Mouse (Mus musculus): ENCODE results near the gene Slc30a3. TPM values are rescaled to one million over a fixed set of nuclear protein-coding genes. Genes with fewer than 3 reads are reported as not detected.

Gene Slc30a3
- polyA plus RNA-seq, 2 experiments: 0.26 to 0.41 TPM

GRCm38 (mm10) chr5:31123481-31123880 lies 15.4 kb upstream of the Slc30a3 start:
- Histone ChIP-seq H3K9me3 (ENCODE audit: control insufficient read depth, low read length) (no peaks in the 10 kb centered on the region), H3K27ac (no peak overlapping the region), H3K4me1 (replicated peaks; ENCODE audit: control insufficient read depth in 2 of 2, insufficient read depth in 2 of 2, low read length in 1 of 2) (no peaks in the 10 kb centered on the region), H3K9ac (replicated peaks) (no peak overlapping the region), H3K36me3 (replicated peaks; ENCODE audit: control insufficient read depth, insufficient read depth, low read depth) (no peaks in the 10 kb centered on the region), H3K27me3 (ENCODE audit: control insufficient read depth, insufficient read depth, low read length) (no peaks in the 10 kb centered on the region), H3K4me2 (ENCODE audit: low read depth) (no peak overlapping the region), H3K4me3 (ENCODE audit: insufficient read depth in 1 of 2, low read depth in 2 of 2, low read length in 2 of 2) (no peak overlapping the region)
- ATAC-seq (ENCODE audit: insufficient read depth): no peak
- 43% methylated on average over 2 of the region's 2 CpGs for WGBS (ENCODE audit: insufficient replicate concordance)
- TF ChIP-seq CTCF (IDR thresholded peaks at IDR 0.05; ENCODE audit: low read depth): no peak
- no peak for TF ChIP-seq EP300 (IDR thresholded peaks at IDR 0.05; ENCODE audit: low read depth)
- no peak for DNase-seq (ENCODE audit: low read depth in 3 of 3, low spot score in 3 of 3)

- DNase-seq (ENCODE audit: low read depth in 3 of 3, low spot score in 3 of 3) (no peak), ATAC-seq (ENCODE audit: insufficient read depth) (no peak)
- Histone ChIP-seq H3K4me3 (ENCODE audit: insufficient read depth in 1 of 2, low read depth in 2 of 2, low read length in 2 of 2) (no peak overlapping the region), H3K9ac (replicated peaks) (no peak overlapping the region), H3K36me3 (replicated peaks; ENCODE audit: control insufficient read depth, insufficient read depth, low read depth) (no peaks in the 10 kb centered on the region), H3K27me3 (ENCODE audit: control insufficient read depth, insufficient read depth, low read length) (no peaks in the 10 kb centered on the region), H3K4me1 (replicated peaks; ENCODE audit: control insufficient read depth in 2 of 2, insufficient read depth in 2 of 2, low read length in 1 of 2) (no peaks in the 10 kb centered on the region), H3K4me2 (ENCODE audit: low read depth) (no peak overlapping the region), H3K9me3 (ENCODE audit: control insufficient read depth, low read length) (no peaks in the 10 kb centered on the region), H3K27ac (no peak overlapping the region)
- TF ChIP-seq EP300 (IDR thresholded peaks at IDR 0.05; ENCODE audit: low read depth): no peak
- no peak for TF ChIP-seq CTCF (IDR thresholded peaks at IDR 0.05; ENCODE audit: low read depth)
- WGBS (ENCODE audit: insufficient replicate concordance): 33% methylated on average over 8 of the region's 8 CpGs
Measured at GRCm38 (mm10) chr5:31121111-31121510, 13.1 kb upstream of the Slc30a3 start.

DNA sequence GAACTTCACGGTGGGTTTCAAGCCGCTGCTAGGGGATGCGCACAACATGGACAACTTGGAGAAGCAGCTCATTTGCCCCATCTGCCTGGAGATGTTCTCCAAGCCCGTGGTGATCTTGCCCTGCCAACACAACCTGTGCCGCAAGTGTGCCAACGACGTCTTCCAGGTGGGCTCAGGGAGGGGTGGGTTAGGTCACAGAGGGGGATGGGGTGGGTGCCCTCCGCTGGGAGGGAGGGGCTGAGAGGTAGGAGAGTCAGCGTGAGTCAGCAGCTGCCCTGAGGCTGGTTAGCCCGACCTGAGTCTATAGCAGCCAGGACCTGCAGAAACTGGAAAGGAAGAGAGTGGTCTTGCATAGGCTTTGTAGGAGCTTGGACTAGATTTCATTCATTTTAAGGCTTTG lies 8.9 kb upstream of the Slc30a3 start:
- Histone ChIP-seq H3K9ac (replicated peaks) (no peak overlapping the region), H3K36me3 (replicated peaks; ENCODE audit: control insufficient read depth, insufficient read depth, low read depth) (no peaks in the 10 kb centered on the region), H3K27ac (no peak overlapping the region), H3K27me3 (ENCODE audit: control insufficient read depth, insufficient read depth, low read length) (no peaks in the 10 kb centered on the region), H3K9me3 (ENCODE audit: control insufficient read depth, low read length) (no peaks in the 10 kb centered on the region), H3K4me3 (ENCODE audit: insufficient read depth in 1 of 2, low read depth in 2 of 2, low read length in 2 of 2) (no peak overlapping the region), H3K4me1 (replicated peaks; ENCODE audit: control insufficient read depth in 2 of 2, insufficient read depth in 2 of 2, low read length in 1 of 2) (no peaks in the 10 kb centered on the region), H3K4me2 (ENCODE audit: low read depth) (no peak overlapping the region)
- ATAC-seq (ENCODE audit: insufficient read depth) (no peak), DNase-seq (ENCODE audit: low read depth in 3 of 3, low spot score in 3 of 3) (no peak)
- 25% methylated on average over 10 of the region's 10 CpGs for WGBS (ENCODE audit: insufficient replicate concordance)
- no peak for TF ChIP-seq EP300 (IDR thresholded peaks at IDR 0.05; ENCODE audit: low read depth)
- no peak for TF ChIP-seq CTCF (IDR thresholded peaks at IDR 0.05; ENCODE audit: low read depth)

- WGBS (ENCODE audit: insufficient replicate concordance): 22% methylated on average over 3 of the region's 3 CpGs
- Histone ChIP-seq H3K9ac (replicated peaks) (no peak within 1 kb of the TSS), H3K4me3 (ENCODE audit: insufficient read depth in 1 of 2, low read depth in 2 of 2, low read length in 2 of 2) (no peak within 1 kb of the TSS), H3K4me1 (replicated peaks; ENCODE audit: control insufficient read depth in 2 of 2, insufficient read depth in 2 of 2, low read length in 1 of 2) (no peaks in the 10 kb centered on the region), H3K27me3 (ENCODE audit: control insufficient read depth, insufficient read depth, low read length) (no peaks in the 10 kb centered on the region), H3K36me3 (replicated peaks; ENCODE audit: control insufficient read depth, insufficient read depth, low read depth) (no peaks in the 10 kb centered on the region), H3K4me2 (ENCODE audit: low read depth) (no peak within 1 kb of the TSS), H3K27ac (no peak within 1 kb of the TSS), H3K9me3 (ENCODE audit: control insufficient read depth, low read length) (no peaks in the 10 kb centered on the region)
- ATAC-seq (ENCODE audit: insufficient read depth) (no peak), DNase-seq (ENCODE audit: low read depth in 3 of 3, low spot score in 3 of 3) (no peak)
- TF ChIP-seq CTCF (IDR thresholded peaks at IDR 0.05; ENCODE audit: low read depth) (no peak), EP300 (IDR thresholded peaks at IDR 0.05; ENCODE audit: low read depth) (no peak)
Measured at GRCm38 (mm10) chr5:31116354-31116753, 8.3 kb upstream of the Slc30a3 start, which contains the start of gene Trim54. TSS of gene Trim54 (plus strand) at chr5:31116712.

GRCm38 (mm10) chr5:31110781-31111180 lies 2.7 kb upstream of the Slc30a3 start:
- H3K9me3 ChIP-seq (ENCODE audit: control insufficient read depth, low read length): no peaks in the 10 kb centered on the region
- H3K27me3 ChIP-seq (ENCODE audit: control insufficient read depth, insufficient read depth, low read length): no peaks in the 10 kb centered on the region
- no peak for ATAC-seq (ENCODE audit: insufficient read depth)
- H3K4me1 ChIP-seq (replicated peaks; ENCODE audit: control insufficient read depth in 2 of 2, insufficient read depth in 2 of 2, low read length in 1 of 2): no peaks in the 10 kb centered on the region
- no peaks in the 10 kb centered on the region for H3K36me3 ChIP-seq (replicated peaks; ENCODE audit: control insufficient read depth, insufficient read depth, low read depth)
- H3K4me3 ChIP-seq (ENCODE audit: insufficient read depth in 1 of 2, low read depth in 2 of 2, low read length in 2 of 2): no peak overlapping the region
- no peak for TF ChIP-seq EP300 (IDR thresholded peaks at IDR 0.05; ENCODE audit: low read depth)
- peak; percentile 38; the same call in 1 of the 2 replicates for TF ChIP-seq CTCF (IDR thresholded peaks at IDR 0.05; ENCODE audit: low read depth)
- no peak for DNase-seq (ENCODE audit: low read depth in 3 of 3, low spot score in 3 of 3)
- no peak overlapping the region for H3K4me2 ChIP-seq (ENCODE audit: low read depth)
- WGBS (ENCODE audit: insufficient replicate concordance): 18% methylated on average over 7 of the region's 7 CpGs
- no peak overlapping the region for H3K27ac ChIP-seq
- H3K9ac ChIP-seq (replicated peaks): no peak overlapping the region

Data from liver, embryonic 14.5 days (tissue).